Mouse (Mus musculus) layer of hippocampus, adult 18-20 months (tissue): ENCODE measurements around the gene Col11a2. TPM values are rescaled to one million over a fixed set of nuclear protein-coding genes. Genes with fewer than 3 reads are reported as not detected.

Experiments
- DNase-seq, 2 experiments: peaks; one replicate each; pipeline ENCODE4 v3.0.0; 2022; ENCODE audit warnings: low spot score in 2 of 2
- total RNA-seq, 2 experiments: library from RNA; stranded (reverse); gene quantifications; 2 replicates each; pipeline ENCODE4 v1.2.3; 2021

The Col11a2 gene
- total RNA-seq, 2 experiments from 2014 or later: 22.5 to 23.4 TPM

DNA sequence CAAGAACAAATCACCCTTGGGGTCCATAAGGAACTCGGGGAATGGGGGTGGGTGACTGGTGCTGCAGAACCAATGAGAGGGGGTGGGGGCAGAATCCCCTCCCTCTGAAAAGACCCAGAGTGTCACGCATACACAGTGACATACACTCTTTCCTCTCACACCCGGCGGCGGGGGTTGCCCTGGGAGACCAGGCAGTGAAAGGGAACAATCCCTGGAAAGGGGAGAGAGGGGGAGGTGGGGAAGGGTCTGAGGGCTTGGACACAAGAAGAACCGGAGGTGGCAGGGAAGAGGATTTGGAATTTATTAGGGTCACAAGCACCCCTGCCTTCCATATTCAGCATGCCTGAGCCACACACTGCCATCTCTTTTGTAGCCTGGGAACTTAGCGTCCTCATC lies 13.5 kb upstream of the Col11a2 start:
- no peak for DNase-seq

DNA sequence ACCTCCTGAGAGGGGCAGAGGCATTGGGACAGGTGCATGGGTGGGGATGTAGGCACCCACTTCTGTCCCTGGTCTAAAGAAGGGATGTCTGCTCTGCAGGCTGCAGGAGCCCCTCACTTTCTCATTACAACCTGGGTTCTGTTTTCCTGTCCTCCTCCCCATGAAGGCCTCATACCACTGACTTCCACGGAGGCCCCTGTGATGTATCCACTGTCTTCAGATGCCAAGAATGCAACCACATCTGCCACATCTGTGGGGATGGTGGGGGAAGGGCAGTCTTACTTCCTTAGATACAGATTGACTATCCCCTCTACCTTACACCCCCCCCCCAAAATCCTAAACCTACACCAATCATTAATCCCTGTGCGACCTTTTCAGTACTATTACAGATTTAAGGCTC lies 13.0 kb upstream of the Col11a2 start:
- DNase-seq: no peak

DNA sequence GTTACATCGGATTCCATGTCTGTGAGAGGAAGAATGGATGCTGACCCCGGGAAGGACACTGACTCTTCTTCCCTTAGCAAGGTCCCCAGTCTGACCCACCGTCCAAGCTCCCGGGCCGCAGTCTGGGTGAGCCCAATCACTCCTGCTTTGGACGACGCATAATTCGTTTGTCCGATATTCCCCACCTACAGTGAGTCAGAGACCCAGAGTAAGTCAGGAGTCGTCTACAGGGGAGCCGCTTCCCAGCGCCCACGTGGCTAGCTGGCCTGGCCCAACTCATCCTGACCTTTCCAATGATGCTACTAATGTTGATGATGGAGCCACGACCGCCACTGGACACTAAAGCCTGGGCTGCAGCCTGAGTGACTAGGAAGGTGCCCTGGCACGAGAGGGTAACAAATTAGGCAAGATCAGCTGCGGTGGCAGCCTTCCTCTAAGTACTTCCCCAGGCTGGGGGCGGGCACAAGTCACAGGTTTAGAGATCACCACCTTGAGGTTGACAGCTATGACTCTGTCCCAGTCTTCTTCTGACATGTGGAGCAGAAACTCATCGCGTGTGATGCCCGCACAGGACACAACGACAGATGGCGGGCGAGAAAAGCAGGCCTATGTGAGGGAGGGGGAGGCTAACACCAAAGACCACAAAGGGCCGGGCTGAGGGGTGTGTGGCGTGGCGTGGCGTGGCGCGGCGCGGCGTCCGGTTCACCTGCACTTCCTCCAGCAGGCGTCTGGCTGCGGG lies 12.2 kb upstream of the Col11a2 start:
- no peak for DNase-seq

DNA sequence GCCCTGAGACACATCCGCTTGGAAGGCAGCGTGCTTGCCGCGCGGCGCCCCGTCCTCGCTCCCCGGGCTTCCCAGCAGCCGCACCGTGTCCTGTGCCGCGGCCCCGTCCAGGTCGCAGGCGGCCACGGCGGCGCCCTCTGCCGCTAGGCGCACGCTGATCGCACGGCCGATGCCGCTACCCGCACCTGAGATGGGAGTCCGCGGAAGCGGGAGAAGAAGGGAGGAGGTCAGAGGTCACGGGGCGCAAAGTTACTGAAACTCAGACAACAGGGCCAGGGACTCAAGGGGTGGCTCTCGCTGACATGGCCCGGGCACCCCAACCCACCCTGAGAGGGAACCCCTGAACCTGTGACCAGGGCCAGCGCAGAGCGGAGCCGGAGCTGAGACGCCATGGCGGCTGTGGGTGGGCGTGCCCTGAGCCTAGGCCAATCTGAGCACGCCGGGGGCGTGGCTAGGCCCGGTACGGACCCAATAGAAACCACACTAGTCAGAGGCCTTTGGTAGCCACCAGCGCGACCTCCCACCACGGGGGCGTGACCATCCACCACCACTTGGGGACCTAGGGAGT lies 11.5 kb upstream of the Col11a2 start, which contains the start of gene H2-Ke6:
H2-Ke6 (minus strand) TSS at position 405 of the 568 bp plus-strand sequence.
- peak; percentile 89 to 96 for DNase-seq

DNA sequence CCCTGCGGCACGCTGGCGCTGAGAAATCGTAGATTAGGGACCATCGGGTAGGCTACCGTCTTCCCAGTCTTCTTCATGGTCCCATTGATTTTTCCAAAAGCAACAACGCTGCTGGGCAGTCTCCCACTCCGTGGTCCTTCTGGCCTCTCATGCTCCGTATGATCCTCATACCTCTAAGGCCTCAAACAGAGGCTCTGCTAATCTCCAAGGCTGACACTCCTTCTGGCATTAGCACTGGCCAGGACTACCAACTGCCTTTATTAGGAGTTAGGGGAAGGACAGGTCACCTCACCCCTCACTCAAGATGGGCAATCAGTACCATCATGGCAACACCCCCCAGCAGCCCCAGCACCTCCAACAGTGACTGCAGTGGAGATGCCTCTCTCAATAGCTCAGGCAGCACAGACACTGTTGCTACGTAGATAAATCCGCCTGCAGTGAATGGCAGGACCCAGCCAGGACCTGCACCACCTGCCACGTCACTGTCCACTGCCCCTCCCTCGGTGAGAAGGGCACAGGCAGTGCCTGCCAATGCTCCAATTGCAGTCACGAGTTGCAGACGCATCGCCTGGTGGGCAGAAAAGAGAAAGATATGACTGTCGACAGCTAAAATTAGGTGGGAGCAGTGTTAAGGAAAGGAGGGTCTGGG lies 10.6 kb upstream of the Col11a2 start:
- no peak for DNase-seq

DNA sequence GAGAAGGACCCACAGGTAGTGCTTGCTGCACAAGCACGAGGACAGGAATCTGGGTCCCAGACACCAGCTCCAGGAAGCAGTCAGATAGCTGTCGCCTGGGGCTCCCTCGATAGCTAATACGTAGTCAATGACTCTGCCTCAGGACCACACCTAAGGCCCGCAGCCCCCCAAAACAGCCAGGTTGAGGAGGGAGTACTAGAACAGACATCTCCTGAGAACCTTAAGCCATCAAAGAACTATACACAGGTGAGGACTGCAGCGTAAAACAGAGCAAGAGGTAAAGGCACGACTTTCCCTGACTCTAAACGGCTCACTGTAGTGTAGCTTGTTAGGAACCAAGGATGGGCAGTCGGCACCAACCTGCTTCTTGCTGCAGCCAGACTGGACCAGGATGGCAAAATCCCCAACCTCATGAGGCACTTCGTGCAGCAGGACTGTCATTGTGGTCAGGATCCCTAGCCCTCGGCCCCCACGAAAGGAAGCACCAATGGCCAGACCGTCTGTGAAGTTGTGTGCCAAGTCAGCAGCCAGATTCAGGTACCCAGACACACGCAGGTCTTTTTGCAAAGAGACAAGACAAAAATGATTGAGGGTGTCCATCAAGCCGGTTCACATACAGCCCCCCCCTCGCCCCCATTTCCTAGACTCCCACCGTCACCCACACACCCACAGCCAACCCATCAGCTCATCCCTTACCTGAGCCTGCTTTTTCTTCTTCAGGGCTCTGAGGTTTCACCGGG lies 9.9 kb upstream of the Col11a2 start:
- no peak for DNase-seq

DNA sequence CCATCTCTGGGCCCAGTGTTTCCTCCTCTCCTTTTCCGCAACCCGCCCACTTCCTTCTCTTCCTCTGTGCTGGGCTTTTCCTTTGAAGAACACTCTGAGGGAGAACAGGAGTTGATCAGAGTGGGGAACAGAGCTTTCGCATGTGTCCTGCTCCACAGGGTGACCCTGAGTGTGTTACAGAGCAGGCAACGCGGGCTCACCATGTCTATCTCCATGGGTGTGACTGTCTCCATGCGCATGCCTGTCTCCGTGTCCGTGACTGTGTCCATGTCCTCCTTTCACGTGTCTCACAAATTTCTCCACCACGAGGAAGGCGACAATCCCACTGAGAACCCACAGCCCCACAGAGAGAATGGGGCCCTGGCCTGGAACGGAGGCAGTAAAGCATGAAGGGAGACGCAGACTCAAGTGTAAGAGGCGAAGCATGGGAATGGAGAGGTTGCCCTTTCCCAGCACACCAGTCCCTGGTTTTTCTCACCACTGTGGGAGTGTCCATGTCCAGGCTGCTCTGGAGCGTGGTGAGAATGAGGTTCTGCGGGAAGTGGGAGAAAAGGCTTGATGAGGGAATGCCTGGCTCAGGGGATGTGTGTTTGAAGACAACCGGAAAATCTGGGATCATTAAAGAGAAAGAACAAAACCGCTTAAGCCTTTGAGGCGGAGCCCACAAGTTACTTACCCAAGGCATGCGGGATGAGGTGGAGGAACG lies 9.2 kb upstream of the Col11a2 start:
- no peak for DNase-seq

DNA sequence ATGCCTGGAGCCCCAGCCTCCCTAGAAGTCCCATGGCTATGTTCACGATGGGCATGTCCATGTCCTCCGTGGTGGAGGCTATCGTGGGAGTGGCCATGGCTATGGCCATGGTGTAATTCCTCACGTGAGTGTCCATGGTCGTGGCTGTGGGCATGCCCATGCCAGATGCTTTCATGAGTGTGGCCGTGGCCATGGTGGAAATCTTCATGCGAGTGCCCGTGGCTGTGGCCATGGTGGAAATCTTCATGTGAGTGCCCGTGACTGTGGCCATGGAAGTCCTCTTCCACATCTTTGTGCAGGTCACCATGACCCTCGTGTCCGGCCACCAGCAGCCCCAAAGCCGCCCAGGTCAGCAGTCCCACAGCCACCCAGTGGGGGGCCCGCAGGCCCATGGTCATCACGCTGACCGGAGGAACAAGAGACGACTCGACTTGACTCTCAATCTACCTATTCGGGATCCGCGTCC lies 8.3 kb upstream of the Col11a2 start:
- DNase-seq: no peak

DNA sequence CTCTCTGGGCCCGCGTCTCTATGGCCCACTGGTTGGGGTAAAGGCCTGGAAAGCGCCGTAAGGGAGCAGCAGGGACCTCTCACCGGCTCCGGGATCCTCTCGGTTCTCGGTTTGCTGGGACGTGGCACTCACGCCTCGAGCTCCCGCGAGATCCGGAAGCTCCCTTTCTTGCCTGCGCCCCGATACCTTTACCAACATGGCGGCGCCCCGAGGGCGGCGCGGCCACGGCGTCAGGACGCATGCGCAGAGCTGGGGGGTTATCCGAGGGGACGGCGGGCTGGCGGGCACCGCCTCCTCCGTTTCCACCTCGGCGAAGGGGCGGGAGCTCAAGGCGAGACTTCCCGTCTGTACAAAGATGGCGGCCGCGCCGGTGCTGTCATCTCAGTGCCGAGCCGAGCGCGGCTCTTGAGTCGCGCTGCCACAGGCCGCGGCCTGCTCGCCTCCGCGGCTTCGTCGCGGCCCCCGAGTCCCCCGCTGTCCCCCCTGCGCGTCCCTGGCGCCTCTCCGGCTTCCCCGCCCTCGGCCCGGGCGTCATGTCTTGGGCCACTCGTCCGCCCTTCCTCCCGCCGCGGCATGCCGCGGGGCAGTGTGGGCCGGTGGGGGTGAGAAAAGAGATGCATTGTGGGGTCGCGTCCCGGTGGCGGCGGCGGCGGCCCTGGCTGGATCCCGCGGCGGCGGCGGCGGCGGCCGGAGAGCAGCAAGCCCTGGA lies 7.6 kb upstream of the Col11a2 start, which contains the start of the genes Slc39a7 and Rxrb:
Slc39a7 (minus strand) TSS at position 218 of the 709 bp plus-strand sequence.
Rxrb (plus strand) TSS at position 348 of the 709 bp plus-strand sequence.
- peak; percentile 97 to 98 for DNase-seq

DNA sequence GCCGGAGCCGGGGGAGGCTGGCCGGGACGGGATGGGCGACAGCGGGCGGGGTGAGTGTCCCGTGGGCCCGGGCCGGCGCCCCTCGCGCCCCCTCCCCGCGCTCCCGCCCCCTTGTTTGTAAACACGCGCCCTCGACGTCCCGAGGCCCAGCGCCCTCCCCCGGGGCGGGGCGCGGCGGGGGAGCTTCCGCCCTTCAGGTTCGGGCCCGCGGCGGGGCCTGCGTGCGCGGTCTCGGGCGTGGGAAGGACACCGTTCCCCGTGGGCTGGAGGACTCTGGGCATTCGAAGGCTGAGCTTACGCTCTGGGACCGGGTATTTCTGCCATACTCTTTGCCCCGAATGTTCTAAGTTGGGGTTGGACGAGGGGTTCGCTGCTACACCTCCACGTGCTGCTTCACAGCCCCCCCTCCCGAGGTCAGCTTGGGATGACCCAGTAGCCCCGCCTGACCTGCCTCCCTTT lies 7.0 kb upstream of the Col11a2 start:
- peak in 1 of 2 experiments; percentile 74 for DNase-seq

DNA sequence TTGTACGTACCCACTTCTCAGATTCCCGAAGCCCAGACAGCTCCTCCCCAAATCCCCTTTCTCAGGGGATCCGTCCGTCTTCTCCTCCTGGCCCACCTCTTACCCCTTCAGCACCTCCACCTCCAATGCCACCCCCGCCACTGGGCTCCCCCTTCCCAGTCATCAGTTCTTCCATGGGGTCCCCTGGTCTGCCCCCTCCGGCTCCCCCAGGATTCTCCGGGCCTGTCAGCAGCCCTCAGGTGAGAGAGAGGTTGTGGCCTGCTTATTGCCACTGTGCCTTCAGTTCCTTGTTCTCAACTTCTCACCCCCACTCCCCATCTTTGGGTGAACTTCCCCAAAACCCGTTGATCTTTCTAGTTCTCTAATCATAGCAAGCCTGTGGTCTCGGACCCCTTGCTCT lies 6.4 kb upstream of the Col11a2 start:
- no peak for DNase-seq

DNA sequence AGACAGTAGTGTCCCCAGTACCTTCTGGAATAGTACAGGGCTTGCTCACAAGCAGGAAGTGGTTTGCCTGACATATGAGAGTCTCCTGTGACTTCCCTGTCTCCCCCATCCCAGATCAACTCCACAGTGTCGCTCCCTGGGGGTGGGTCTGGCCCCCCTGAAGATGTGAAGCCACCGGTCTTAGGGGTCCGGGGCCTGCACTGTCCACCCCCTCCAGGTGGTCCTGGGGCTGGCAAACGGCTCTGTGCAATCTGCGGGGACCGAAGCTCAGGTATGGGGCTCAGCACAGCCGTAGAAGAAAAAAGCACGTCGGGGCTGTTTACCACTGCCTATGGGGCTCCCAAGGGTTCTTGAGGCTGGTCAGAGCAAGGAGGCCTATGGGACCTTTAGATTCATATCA lies 5.8 kb upstream of the Col11a2 start:
- DNase-seq: no peak

DNA sequence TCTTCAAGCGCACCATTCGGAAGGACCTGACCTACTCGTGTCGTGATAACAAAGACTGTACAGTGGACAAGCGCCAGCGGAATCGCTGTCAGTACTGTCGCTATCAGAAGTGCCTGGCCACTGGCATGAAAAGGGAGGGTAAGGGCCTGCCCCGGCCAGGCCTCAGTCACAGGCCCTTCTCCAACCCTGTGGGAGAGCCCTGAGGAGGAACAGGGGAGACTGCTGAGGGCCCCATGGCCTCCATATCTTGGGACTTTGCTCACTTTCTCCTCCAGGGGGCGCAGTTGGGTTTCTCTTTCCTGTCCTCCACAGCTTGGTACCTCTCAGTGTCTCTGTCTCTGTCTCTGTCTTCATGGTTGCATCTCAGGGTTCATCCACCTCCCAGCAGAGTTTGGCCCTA lies 5.2 kb upstream of the Col11a2 start:
- DNase-seq: peak in 1 of 2 experiments; percentile 74

DNA sequence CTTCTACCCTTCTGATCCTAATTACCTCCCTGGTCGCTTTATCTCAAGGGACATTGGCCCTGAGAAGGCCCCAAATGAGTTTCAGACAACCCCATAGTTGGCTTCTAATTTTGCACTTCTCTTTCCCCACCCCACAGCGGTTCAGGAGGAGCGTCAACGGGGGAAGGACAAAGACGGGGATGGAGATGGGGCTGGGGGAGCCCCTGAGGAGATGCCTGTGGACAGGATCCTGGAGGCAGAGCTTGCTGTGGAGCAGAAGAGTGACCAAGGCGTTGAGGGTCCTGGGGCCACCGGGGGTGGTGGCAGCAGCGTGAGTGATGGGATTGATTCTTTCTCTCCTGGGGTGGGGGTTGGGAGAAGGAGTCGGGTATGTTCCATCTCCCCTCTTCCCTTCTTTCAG lies 3.7 kb upstream of the Col11a2 start:
- no peak for DNase-seq

DNA sequence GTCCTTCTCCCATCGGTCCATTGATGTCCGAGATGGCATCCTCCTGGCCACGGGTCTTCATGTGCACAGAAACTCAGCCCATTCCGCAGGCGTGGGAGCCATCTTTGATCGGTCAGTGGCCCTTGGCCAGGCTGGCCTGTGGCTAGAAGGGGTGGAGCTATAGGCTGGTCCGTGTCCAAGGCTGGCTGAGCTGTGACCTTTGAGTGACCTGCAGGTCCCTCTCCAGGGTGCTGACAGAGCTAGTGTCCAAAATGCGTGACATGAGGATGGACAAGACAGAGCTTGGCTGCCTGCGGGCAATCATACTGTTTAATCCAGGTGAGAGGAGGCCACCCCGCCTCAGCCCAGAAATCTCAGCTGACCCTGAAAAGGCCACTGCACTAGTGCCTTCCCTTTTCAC lies 2.6 kb upstream of the Col11a2 start:
- DNase-seq: no peak

DNA sequence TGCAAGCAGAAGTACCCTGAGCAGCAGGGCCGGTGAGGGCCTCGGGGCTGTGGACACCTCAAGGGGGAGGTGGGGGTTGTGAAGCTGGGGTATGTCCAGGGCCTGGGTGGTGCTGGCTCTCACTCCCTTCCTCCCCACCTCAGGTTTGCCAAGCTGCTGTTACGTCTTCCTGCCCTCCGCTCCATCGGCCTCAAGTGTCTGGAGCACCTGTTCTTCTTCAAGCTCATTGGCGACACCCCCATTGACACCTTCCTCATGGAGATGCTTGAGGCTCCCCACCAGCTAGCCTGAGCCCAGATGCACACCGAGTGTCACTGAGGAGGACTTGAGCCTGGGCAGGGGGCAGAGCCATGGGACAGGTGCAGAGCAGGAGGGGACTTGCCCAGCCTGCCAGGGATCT lies 2.0 kb upstream of the Col11a2 start:
- DNase-seq: no peak

DNA sequence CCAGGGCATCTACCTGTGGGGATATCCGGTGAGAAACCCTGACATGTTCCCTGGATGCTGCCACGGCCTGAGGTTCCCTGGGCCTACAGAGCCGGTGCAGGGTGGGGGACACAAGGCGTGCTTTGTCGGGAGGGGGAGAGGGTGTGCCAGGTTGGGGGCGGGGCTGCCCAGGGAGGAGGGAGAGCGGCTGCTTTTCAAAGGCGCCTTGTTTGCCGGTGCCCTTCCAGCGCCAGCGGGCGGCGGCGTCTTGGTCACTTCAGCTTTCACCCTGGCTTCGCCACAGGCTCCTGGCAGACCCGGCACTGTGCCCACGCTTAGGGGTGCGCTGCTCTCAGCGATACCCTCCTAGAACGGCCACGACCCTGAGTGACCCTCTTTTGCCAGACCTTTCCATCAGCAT lies 797 bp upstream of the Col11a2 start:
- DNase-seq: peak in 1 of 2 experiments; percentile 71

DNA sequence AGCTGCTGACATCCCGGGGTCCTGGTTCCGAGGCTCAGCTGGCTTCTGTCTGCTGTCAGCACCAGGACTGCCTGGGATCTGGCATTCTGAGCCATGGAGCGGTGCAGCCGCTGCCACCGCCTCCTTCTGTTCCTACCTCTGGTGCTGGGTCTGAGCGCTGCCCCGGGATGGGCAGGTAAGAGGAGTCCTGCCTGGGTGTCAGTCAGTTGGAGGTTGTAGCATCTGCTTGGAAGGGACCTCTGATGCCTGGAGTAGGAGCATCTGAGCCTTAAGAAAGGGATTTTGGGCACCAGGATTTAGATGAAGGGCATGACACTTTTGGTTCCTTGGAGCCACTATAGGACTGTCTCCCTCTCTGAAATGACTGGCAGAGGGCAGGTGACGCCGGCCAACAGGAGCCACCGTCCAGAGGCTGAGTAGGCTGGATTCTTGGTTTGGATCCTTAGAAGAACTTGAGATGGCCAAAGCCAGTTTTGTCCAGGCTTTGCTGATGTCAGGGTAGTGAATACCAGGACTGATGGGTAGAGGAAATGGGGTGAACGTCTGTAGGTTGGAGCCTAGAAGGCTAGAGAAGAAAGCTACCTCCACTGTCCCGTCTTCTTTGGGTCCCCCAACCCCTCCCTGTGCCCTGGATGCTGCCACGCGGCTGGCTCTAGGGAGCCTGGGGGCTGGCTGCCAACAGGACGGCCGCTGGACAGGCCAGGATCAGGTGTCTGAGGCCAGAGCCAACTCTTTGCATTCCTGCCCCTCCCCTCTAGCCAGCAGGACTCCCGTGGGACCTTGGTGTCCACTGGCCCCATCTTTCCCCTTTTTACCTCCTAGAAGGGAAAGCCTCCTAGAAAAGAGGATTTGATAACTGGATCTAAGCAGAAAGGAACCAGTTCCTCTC lies 569 bp downstream of the Col11a2 start:
- no peak for DNase-seq

DNA sequence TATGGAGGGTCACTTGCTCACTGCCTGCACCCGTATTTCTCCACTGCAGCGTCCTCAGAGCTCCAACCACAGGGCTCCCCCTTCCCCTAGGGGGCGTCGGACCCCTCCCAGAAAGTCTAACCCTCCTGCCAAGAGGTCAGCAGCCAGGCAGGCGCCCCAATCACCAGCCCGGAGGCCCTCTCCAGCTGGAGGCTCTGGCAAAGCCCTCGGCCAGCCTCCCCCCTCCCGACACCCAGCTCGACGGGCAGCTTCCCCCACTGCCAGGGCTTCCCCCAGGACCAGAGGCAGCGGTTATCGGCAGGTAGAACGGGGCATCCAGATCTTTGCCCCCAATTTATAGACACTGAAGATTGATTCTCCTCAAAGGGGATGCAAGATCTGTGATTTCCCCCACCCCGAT lies 6.7 kb downstream of the Col11a2 start:
- DNase-seq: no peak
